Mouse (Mus musculus) embryonic fibroblast, embryonic 13.5 days (primary cell): ENCODE results near the gene Myo5a.

Experiments
- CTCF ChIP-seq: IDR thresholded peaks from 2 replicates; pipeline ENCODE4 v1.5.1; 2011; ENCODE audit warnings: mild to moderate bottlenecking, control low read depth, low read length, moderate library complexity, borderline replicate concordance; ENCODE audit not compliant: insufficient read depth
- POLR2A ChIP-seq: IDR thresholded peaks from 2 replicates; pipeline ENCODE4 v1.6.1; 2011; ENCODE audit warnings: low read depth, mild to moderate bottlenecking, control low read depth, low read length, moderate library complexity

DNA sequence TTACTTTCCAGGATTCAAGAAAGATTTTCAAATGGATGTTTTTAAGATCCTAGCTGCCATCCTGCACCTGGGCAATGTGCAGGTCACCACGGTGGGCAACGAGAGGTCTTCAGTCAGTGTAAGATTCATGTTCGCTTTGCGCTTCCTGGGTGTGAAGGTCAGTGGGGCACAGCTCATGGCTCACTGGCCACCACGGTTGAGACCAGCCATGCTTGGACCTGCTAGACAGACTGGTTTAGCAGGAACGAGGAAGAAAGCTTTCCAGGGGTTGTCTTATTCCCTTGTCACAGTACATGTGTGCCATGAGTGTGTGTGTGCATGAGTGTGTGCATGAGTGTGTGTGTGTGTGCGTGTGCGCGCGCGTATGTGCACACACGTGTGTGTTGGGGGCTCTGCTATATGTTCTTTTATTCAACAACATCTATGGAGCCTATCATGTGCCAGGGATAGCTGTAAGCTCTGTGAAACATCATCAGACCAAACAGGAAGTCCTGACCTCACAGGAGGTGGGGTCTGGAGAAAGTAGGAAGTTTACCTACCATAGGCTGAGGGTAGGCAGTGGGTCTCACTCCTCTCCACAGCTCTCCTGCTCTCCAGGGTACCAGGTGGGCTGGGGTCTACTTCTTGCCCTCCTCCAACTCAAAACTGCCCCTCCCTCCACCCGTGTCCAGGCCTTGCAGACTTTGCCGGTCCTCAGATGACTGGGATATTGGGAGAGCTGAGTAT is 185.2 kb downstream of the Myo5a start:
- TF ChIP-seq POLR2A (no peak), CTCF (no peak)
